Mouse (Mus musculus) monocyte, adult 5-6 weeks (primary cell): ENCODE results near the gene Chd1l. TPM values are rescaled to one million over a fixed set of nuclear protein-coding genes. Genes with fewer than 3 reads are reported as not detected.

Experiments
- ATAC-seq: fragments of 153-309, 156-312 bp; replicated peaks from 2 replicates; pipeline ENCODE4 v1.8.0; 2017; ENCODE audit warnings: mild to moderate bottlenecking; ENCODE audit not compliant: low TSS enrichment, insufficient number of reproducible peaks, severe bottlenecking, poor library complexity, low FRiP score
- total RNA-seq: library from RNA; stranded (forward); fragments of 200-1000, 200-491, 200-594 nt; gene quantifications from 3 replicates; pipeline ENCODE4 v1.2.3, GENCODE M21; 2017

Chd1l gene
- total RNA-seq, 1 experiment from 2014 or later, result 26.7 TPM

DNA sequence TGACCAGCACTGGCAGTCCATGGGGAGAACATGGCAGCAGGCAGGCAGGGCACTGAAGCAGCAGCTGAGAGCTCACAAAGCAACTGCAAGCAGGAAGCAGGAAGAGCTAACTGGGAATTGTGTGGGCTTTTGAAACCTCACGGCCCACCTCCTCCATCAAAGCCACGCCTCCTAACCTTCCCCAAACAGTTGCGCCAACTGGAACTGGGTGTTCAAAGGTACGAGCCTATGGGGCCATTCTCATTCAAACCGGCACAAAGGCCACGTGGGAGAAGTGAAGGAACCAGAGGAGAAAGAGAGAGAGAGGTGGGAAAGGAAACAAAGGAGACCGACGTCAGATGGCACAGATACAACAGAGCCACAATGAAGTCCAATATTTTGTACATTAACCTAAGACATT, 63.8 kb downstream of the Chd1l start:
- ATAC-seq, result no peak

DNA sequence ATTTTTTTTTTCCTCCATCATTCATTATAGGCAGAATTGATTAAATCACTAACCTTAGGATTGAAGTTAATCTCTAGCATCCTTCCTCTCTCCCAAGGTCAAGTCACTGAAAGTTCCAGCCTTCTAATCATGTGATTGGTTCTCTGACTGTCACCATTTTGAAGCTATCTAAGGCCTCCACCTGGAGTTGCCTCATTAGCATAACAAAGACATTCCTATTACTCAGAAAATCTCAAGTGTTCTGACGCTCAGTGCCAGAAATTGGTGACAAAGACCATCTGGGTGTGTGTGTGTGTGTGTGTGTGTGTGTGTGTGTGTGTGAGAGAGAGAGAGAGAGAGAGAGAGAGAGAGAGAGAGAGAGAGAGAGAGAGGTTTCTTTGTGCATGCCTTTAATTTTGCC, 69.8 kb downstream of the Chd1l start:
- no peak for ATAC-seq

DNA sequence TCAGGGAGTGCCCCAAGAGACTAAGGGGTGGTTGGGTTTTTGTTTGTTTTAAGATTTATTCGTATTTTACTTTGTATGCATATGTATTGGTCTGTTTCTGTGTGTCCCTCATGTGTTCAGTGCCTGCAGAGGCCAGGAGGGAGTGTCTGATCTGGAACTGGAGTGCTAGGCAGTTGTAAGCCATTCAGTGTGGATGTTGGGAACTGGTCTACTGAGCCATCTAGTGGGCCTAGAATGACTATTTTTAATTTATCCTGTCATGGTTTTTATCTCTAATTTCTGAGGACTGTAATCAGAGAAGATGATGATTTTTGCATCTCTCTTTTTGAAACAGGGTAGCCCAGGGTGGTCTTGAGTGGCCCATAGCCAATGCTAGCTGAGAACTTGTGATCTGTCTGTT, 71.4 kb downstream of the Chd1l start:
- no peak for ATAC-seq

DNA sequence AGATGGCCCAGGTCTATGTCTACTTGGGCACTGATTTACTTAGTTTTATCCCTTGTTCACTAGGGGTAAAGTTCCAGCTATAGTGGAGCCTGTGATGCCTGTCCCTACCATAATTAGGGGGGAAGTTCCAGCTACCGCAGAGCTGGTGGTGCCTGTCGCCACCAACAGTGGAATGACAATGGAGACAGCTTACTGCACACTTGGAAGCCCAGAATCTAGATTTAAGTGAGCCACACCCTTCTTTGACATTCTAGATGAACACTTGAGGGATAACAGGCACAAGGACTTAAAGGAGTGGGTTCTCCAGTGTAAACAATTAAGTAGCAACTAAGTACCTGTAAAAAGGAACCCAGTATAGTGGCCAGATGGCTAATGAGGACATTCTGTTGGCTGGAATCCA, 73.0 kb downstream of the Chd1l start:
- no peak for ATAC-seq

DNA sequence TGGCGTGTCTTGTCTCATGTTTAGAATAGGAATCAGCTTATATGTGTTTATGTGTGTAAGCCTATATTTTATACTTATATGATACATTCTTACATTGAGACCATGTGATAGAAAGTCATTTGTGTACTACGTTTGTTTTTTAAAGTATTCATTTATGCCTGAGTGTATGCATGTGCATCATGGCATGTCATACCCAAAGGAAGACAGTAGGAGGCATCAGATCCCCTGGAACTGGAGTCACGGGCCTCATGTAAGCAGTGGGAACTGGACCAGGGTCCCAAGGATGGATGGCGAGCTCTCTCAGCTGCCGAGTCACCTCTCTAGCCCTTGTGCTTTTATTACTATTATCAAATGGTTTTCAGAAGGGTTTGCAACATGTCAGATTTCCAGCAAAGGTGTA, 74.3 kb downstream of the Chd1l start:
- ATAC-seq, result no peak

DNA sequence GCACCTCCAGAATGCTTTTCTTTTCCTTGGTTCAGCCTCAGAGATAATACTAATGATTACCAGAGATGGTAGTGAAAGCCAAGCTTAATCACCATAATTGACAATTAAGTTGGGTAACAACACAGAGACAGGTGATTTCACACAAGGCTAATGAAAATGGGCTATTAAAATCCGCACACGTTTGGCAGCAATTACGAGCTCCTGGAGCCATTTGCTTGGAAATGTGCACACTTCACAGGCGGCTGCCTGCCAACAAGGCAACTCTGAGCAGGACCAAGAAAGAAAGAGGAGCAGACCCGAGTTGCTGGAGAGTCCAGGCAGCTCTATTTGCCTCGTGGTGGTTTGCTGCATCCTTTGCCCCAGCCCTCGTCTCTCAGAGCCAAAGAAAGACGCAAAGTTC, 84.5 kb downstream of the Chd1l start:
- ATAC-seq, result no peak

DNA sequence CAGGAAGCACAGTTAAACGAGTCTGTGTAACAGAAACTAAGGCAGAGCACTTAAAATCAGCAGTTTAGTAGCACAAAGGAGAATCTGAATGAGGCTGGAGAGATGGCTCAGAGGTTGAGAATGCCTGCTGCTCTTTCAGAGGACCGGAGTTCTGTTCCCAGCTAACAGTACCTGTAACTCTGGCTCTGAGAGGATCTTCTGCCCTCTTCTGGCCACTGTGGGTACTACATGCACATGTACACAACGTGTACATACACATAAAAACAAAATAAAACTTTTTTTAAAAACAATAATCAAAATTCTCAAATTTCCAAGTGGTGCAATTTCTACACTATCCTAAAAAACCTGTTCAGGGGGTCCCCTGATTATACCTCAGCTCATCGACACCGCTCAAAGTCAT, 85.2 kb downstream of the Chd1l start:
- no peak for ATAC-seq

DNA sequence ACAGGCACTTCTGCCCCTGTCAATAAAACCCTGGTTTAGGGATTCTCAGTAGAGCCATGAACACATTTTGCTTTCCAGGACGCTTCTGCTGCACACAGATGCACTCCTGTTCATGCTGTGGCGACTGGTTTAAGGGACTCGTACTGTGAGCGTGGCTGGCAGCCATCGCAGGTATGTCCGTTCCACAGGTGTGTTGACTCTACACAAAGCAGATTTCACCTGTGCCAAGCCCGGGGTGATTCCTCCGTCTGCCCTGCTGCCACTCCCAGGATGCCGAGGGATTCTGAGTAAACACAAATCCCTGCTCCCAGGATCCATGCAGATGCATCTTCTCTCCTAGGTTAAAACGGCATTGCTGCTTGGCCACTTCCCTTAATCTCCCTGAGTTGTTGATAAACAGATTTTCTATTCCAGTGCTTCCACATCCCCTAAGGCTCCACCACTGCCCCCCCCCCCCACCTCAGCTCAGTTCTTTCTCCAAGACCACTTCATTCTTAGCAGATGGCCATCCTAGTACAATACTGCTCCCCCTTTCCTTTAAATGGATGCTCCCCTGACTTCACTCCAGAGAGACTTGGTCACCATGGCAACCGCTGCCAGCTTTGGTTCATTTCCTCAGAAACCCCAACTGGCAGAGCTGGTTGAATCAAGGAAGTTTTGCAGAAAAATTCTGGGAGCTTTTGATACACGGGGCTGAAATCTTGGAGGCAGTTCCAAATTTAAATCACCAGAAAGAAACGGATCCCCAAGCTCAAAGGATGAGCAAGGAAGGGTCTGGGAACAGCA, 87.9 kb downstream of the Chd1l start:
- no peak for ATAC-seq

DNA sequence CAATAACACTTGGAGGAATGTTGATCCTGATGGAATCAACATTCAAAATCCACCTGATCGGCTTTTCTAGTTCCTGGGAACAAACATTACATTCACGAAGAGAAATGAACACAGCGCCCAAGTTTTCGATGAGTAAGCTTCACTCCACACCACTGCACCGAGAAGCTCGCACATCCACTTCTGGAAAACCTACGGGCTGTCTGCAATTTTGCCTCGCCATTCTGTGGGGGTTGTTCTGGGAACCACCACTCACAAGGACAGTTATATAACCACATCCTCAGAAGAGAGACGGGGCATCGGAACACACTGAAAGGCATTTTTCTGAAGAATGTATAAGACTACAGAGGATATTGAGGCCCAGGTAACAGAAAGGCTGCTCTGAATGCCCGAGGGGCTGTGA, 90.1 kb downstream of the Chd1l start:
- no peak for ATAC-seq

DNA sequence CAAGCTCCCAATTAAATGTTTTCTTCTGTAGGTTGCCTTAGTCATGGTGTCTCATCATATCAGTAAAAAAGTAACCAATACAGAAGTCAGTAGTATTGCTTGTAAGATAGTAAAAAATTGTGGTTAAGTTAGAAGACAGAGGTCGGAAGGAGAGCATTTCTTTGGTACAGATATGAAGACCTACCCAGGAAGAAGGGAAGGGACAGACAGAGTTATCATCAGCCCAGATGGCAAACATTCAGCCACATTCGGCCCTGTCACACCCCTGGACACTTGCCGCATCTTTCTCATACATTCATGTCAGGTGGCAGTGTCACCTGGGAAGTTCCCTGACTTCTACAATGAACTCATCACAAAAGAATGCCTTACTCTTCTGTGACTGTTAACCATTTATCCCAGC, 97.7 kb downstream of the Chd1l start:
- no peak for ATAC-seq

Other genes with a start within 250 kb of the Chd1l start
- not detected in 3 replicates for gene Olfr1402, start 188.2 kb downstream of the Chd1l start, total RNA-seq
- gene Fmo5, start 18.6 kb upstream of the Chd1l start, total RNA-seq, result 4.5 to 10.1 TPM (median 9.1 TPM) in 3 replicates
- 16.1 to 29.4 TPM (median 19.3 TPM) in 3 replicates for gene Prkab2, start 48.0 kb upstream of the Chd1l start, total RNA-seq
- not detected in 3 replicates for gene Gm17651, start 64.5 kb upstream of the Chd1l start, total RNA-seq